Mouse (Mus musculus) layer of hippocampus, postnatal 25 days (tissue): Measurements from ENCODE around the gene Alpl. TPM values are rescaled to one million over a fixed set of nuclear protein-coding genes. Genes with fewer than 3 reads are reported as not detected.

Experiments
- DNase-seq, 2 experiments: peaks; one replicate each; pipeline ENCODE4 v3.0.0; 2022; ENCODE audit warnings: mixed read lengths in 2 of 2, low spot score in 1 of 2; ENCODE audit errors: extremely low spot score in 1 of 2
- total RNA-seq, 2 experiments: library from RNA; stranded (reverse); gene quantifications; 2 replicates each; pipeline ENCODE4 v1.2.3; 2021

Alpl gene
- total RNA-seq, 2 experiments from 2014 or later, result 4.9 to 6.4 TPM

- no peak for DNase-seq
These were observed 22.8 kb downstream of the Alpl start for GRCm38 (mm10) chr4:137773369-137773899.

GRCm38 (mm10) chr4:137772438-137773056, 23.6 kb downstream of the Alpl start:
- DNase-seq, result no peak

GRCm38 (mm10) chr4:137771749-137772148, 24.4 kb downstream of the Alpl start:
- no peak for DNase-seq

GRCm38 (mm10) chr4:137770901-137771612, 25.1 kb downstream of the Alpl start:
- DNase-seq, result no peak

GRCm38 (mm10) chr4:137769635-137770034, 26.5 kb downstream of the Alpl start:
- no peak for DNase-seq

- no peak for DNase-seq
These were observed 27.4 kb downstream of the Alpl start for GRCm38 (mm10) chr4:137768831-137769230.

- DNase-seq, result no peak
These were observed 27.8 kb downstream of the Alpl start for GRCm38 (mm10) chr4:137768381-137768780.

- DNase-seq, result no peak
These were observed 29.8 kb downstream of the Alpl start for GRCm38 (mm10) chr4:137766365-137766764.

GRCm38 (mm10) chr4:137765554-137765971, 30.6 kb downstream of the Alpl start:
- peak in 1 of 2 experiments; percentile 24 for DNase-seq

GRCm38 (mm10) chr4:137764621-137765020, 31.6 kb downstream of the Alpl start:
- DNase-seq, result no peak

- no peak for DNase-seq
These were observed 32.2 kb downstream of the Alpl start for GRCm38 (mm10) chr4:137763920-137764495.

GRCm38 (mm10) chr4:137762886-137763285, 33.3 kb downstream of the Alpl start:
- no peak for DNase-seq

- no peak for DNase-seq
These were observed 41.7 kb downstream of the Alpl start for GRCm38 (mm10) chr4:137754446-137754845.

GRCm38 (mm10) chr4:137753199-137753598, 43.0 kb downstream of the Alpl start:
- DNase-seq, result no peak

- DNase-seq, result no peak
These were observed 43.7 kb downstream of the Alpl start for GRCm38 (mm10) chr4:137752471-137752870.

GRCm38 (mm10) chr4:137751717-137752116, 44.5 kb downstream of the Alpl start:
- DNase-seq, result no peak

- no peak for DNase-seq
These were observed 44.9 kb downstream of the Alpl start for GRCm38 (mm10) chr4:137751310-137751709.

GRCm38 (mm10) chr4:137750121-137750520, 46.1 kb downstream of the Alpl start:
- DNase-seq, result no peak

- DNase-seq, result no peak
These were observed 46.5 kb downstream of the Alpl start for GRCm38 (mm10) chr4:137749680-137750079.

GRCm38 (mm10) chr4:137748726-137749125, 47.5 kb downstream of the Alpl start:
- no peak for DNase-seq

GRCm38 (mm10) chr4:137747590-137747989, 48.6 kb downstream of the Alpl start:
- no peak for DNase-seq
